Mouse (Mus musculus): ENCODE results near the gene Thyn1.

Gene Thyn1

DNA sequence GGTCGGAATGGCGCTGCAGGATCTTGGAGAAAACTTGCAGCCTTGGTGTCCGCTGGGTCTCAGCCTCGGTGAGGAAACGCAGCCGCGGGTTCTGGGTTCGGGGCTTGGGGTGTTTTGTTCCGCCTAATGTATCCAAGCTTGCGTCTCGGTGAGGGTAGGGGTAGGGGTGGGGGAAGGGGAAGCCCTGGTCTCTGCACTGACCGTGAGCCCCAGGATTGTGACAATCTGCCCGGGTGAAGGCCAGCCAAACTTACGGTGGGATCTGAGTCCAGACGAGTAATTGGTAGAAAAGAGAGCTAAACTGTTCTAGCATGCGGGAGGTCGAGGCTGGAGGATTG, 31.2 kb downstream of the Thyn1 start:
- no peak for DNase-seq

DNA sequence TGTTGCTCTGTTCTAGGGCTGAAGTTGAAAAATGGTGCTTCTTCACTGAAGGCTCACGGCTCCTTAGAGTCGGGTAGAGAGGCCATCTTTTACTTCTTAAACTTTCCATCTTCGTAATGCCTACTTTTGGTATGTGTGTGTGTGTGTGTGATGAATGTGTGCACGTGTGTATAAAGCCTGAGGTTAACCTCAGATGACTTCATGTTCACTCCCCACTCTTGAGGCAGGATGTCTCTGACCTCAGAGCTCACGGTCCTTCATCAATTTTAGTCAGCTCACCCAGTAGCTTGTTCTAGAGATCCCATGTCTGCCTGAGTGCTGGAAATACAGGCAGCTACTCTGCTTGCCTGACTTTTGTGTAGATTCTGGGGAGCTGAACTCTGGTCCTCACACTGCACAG, 44.4 kb downstream of the Thyn1 start:
- no peak for DNase-seq

DNA sequence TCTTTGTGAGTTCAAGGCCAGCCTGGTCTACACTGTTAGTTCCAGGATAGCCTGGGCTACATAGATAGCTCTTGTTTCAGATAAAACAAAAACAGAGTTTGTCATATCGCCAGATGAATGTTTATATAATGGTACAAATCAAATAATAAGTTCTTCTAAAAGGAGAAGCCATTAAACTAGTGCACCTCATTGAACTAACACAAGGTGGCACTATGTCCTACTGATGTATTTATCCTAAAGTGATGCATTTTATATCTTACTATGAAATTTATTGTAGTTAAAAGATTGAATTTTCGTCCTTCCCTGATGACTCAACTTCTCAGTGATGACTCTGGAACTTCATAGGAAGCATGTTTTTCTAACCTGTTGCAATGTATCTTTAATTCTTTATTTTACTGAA, 50.0 kb downstream of the Thyn1 start:
- DNase-seq, result no peak

Data from thymus, adult 18-20 months (tissue).